Mouse (Mus musculus) embryo, embryonic 10 days (tissue): ENCODE measurements around the gene Glcci1.

Experiments
- DNase-seq: peaks from one replicate; pipeline ENCODE4 v3.0.0-alpha.2; 2015; ENCODE audit warnings: low spot score

Glcci1 gene

DNA sequence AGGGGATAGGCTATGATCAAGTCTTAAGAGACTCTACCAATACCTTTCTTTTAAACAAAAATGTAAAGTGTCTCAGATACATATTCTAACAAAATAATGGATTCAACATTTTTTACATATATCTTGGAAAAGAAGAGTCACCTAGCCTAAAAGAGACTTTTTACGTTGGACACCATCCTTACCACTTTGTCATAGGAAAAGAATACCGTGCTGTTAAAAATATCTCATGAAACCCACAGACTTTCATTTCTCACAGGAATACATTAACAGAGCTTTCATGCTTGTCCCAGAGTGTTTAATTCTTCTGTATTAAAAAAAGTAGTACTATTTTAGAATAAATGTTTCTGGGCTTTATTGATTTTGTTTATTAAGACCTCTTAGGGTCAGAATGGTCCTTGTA lies 41.8 kb downstream of the Glcci1 start:
- DNase-seq, result no peak

DNA sequence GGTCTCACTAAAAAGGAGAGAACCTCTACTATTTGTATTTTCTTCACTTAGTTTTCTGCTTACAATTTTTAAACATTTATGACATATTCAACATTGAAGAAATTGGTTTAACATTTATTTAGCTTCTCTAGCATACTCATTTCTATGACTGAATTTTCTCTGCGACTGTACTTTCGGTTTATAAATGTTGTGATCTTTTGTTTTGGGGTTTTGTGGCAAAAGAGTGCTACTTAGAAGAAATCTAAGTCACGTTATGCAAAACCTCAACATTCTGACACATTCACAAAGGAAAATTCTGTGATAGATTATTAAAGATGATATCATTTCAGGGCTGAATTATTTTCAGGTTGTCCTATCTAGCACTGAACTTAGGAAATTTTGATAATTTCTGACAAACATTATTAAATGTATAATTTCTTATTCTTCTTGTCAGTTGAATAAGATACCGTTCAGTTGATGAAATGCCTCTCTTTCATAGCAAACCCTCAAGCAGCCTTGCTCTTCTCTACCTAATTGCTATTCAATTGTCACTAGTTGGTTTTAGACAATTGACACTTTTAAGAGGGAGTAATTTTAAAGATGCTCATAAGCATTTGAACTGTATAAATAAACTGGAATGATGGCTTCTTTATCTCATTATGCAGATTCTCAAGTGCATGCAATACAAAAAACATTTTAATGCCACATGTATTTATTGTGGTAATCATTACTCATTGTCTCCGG lies 47.6 kb downstream of the Glcci1 start:
- DNase-seq, result no peak

DNA sequence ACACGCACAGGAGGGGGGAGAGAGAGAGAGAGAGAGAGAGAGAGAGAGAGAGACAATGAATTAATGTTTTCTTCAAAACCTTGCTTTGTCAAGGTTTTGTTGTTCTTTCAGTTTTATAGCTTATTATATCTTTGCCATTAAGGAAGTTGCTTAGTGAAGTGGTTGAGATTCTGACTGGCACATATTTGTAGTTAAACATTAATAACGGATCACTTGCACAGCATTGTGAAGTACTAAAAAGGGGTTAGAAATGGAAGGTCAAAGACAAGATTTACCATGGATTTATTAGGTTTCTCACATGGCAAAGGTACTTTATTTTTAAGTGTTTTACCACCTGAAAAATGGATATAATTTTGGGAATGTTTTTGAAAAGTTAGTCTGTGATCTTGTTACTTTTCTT lies 51.3 kb downstream of the Glcci1 start:
- DNase-seq, result no peak

DNA sequence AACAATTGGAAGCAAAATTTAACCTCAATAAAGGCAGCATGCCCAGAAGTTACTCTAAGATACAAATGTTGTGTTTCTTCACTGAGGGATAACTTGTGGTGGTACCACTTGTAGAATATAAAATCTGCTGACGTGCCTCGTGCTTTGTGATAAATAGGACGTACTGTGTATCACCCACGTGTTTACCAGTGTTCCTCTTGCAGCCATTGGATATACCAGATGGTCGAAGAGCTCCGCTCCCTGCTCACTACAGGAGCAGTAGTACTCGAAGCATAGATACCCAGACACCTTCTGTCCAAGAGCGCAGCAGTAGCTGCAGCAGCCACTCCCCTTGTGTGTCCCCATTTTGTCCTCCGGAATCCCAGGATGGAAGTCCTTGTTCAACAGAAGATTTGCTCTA lies 73.0 kb downstream of the Glcci1 start:
- no peak for DNase-seq

DNA sequence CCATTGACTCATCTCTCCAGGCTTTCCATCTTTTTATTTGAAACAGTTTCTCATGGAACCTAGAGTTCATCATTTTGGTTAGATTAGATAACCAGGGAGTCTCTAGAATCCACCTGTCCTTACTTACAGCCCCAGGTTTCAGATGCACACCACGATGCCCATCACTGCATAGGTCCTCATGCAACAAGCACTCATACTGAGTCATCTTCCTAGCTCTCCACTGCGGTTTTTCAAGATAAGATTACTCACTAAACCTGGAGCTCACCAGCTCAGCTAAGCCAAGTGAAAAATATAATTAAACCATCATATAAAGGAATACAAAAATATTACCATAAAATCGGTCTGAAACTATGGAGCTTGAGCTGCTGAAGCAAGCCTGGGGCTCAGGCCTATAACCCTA lies 74.5 kb downstream of the Glcci1 start:
- DNase-seq, result no peak

DNA sequence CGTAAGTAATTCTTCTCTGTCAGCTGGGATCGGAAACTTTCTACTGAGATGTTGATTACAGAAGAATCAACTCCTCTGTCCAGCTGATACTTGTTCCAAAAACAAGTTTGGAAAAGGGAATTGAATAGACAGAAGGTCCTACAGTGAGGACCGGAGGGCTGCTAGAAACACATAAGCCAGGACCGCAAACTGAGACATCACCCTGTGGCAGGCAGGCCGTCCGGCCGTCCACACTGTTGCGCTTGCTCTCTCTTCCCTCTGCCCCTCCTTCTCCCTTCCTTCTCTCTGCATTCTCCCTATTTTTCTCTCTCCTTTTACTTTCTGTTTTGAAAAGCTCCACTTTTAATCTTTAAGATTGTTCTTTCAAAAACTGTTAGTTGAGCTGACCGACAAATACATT lies 82.3 kb downstream of the Glcci1 start:
- no peak for DNase-seq

DNA sequence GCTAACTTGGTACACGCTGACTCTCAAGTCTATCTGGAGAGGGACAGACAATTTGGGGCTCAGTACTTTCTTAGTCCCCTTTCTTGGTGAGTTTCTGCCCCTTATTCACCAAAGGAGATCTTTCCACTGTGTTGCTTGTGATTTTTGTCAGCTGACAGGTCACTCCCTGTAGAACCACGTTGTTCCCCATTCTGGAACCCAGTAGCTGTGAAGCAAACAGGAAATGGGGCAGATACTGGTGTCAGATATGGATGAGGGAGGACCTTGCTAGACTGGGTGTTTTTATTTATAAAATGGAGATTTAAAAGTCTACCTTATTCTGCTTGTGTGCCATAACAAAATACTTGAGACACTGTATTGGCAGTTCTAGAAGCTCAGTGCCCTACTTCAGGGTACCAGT lies 108.0 kb downstream of the Glcci1 start:
- DNase-seq, result no peak

DNA sequence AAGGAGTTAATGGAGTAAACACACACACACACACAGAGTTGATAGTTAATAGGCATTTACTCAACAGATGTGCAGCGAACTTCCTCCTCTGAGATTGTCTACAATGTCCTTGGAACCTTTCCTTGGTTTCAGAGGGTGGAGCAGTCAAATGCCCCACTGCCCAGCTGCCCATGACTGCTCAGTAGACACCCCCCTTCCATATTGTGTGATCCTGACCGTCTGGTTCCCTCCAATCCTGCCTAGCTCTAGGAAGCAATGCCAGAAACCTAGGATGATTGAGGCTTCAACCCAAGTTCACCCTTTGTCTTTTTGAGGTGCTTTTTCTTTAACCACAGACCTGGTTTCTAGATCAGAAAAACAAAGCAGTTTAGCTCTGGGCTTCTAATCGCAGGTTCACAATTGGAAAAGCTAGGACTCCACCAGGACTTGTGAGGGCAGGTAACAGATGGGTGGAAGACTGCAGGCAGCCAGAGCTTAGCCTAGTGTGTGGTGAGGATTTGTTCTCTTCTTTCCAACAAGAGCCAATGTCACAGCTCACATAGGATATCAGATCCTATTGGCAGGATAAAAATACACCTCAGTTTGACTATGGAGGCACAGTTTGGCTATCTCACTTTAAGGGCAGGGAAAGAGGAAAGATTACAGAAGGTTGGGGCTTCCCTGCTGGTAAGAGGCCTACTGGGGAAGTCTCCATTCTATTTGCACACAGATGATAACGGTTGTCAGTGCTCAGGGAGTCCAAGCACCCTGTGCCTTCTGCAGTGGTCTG lies 110.4 kb downstream of the Glcci1 start:
- no peak for DNase-seq

DNA sequence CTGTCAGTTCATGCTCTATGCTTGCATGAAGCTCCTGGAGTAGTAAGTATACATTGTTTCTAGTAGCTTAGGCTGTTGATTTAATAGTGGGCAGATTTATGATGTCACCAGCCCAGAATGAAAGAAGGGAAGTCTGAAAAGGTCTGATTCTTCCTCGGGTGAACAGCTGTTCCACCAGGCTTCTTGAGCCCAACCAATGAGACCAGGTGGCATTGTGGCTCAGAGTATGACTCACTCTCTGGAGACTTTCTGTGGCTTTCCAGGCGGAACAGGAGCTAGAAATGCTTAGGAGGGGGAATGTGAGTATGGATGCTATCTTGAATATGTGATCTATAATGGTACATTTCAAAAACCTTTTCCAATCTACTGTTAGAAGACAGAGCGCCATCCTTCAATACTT lies 113.6 kb downstream of the Glcci1 start:
- no peak for DNase-seq

DNA sequence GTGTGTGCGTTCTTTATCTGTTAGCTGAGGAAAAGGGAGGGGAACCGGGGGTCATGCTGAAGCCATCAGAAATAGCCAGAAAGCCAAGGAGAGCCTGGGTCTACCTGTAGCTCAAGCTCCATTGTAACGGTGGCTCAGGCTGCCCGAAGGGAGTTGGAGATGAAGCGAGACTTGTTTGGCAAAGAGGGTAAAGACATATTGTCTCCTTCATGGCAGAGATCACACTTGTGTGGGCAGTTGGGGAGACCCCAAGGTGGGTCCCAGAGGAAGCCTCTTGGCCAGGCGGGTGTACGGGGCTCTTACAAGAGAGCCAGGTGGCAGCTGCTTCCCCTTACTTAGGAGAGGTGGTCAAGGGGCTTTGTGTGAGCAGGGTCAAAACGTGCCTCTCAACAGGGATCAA lies 118.8 kb downstream of the Glcci1 start:
- DNase-seq, result no peak

DNA sequence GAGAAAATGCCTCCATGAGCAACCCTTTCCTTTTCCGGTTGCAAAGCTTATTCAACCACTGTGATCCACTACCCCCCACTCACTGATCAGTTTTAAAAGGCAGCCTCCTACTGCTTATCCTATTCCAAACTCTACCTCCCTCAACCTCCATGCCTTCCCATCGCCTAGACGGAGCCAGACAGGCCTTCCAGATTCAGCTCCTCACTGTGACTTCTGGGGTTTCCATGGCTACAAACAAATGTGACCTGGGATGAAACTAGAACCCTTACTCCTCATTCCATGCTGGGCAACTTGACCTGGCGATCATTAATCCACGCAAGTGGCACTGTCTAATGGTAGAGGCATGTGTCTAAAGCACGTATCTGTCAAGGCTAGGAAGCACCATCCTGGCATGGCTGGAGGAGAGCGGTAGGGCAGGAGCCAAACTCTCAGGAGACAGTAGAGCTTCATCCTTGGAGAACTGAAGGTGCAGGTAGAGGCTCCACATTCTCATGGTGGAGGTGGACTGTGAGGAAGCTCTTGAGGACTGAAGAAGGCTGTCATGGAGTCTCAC lies 119.4 kb downstream of the Glcci1 start:
- no peak for DNase-seq

DNA sequence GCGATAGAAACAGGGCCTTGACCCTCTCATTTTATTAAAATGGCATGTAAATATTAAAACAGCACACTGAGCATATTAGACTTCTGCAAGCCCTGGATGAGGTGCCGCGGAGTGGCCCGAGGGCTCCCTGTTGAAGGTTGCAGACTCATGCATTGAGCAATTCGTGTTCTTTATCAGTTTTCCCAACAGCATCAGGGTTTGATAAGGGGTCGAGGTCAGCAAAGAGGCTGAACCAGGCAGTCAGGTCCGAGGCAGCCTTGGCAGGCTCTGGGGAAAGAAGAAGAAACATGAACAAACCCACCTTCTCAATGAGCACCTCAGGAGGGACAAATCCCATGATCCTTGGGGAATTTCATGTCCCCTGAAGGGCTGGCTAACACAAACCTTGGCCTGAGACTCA lies 121.1 kb downstream of the Glcci1 start:
- no peak for DNase-seq

DNA sequence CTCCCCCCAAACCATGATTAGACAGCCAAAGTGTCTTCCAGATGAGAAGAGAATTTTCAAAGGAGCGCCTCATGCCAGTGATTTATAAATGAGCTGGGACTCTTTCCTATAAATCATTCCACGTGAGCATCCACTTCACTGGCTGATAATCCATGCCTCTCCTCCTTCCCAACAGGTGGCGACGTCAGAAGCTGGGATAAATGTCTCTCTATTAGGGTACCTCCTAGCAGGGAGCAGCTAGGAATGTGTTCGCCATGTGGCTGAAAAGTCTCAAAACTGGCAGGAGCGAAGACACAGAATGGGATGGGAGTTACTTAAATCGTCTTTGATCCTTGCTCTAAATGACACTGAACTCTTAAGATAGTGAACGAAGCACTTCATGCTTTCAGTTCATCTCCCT lies 122.0 kb downstream of the Glcci1 start:
- no peak for DNase-seq

DNA sequence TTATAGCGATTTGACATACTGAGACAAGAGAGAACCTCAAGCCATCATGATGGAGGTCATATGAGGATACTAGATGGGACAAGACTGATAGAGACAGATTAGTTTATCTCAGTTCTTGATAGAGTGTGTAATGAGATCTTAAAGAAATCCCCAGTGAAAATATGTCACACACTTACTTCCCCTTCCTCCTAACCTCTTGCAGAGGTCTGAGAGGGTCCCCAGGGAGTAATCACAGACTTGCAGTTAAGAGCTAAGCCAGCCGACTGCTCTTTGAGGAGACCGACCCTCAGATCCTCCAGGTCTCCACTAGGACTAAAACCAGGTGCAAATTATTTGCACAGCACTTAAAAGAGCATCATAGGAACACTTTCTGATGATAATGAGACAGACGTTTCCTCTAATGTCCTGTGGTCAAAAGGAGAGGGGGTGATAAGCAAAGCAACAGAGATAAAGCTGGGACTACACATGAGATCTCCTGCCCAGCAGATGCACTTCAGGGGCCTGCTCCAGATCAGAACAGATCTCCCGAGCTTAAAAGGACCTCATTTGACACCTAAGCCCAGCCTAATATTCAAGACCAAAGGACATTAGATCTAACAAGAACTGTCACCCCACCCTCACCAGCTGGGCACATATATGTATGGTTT lies 122.7 kb downstream of the Glcci1 start:
- DNase-seq, result no peak

DNA sequence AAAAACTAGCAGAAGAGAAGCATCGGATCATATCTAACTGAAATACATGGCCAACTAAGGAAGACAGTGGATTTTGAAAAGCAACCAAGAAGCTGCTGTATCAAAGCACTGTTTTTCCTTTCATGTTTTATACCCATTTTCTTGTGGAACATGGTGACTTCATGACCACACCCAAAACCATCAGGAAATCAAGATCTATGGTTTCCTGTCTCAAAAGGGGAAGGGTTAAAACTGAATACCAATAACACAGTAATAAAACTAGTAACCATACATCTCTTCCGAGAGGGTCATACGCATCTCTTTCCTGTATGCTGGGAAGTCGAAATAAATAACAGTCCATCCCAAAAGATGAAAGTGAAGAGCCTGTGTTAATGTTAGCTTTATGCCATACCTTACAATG lies 123.3 kb downstream of the Glcci1 start:
- DNase-seq, result no peak

DNA sequence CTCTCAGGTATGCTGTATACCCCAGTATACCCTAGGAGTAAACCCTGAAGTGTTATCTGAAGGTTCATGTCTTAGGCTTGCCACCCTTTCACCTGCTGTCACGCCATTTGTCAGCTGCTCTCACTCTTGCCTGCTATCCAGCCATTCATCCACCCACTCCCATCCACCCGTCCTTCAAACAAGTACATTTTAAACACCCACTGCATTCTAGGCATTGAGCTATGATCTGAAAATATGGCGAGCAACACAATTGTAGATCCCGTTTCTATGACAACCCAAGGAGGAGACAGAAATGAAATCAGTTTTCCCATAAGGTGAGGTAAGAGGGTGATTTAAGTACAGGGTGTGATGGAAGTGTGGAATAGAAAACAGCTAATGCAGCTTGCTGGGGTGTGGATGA lies 128.7 kb downstream of the Glcci1 start:
- no peak for DNase-seq

DNA sequence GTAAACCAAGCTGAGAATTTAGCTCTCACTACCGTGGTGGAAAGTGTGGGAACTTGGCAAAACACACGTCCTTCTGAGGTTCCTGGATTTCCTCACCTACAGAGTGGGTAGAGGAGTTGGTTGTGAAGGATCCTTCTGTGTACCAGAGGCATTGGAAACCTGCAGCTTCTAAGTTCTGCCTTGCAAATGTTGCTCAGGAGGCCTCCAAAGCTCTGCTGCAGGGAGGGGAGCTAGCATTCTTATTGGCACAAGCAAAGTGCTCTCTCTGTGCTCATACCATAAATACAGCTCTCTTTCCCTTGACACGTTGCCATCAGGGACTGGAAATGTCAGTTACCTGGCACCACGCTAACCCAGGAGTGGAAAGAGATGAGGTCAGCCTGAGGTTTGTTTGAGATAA lies 129.5 kb downstream of the Glcci1 start:
- no peak for DNase-seq

DNA sequence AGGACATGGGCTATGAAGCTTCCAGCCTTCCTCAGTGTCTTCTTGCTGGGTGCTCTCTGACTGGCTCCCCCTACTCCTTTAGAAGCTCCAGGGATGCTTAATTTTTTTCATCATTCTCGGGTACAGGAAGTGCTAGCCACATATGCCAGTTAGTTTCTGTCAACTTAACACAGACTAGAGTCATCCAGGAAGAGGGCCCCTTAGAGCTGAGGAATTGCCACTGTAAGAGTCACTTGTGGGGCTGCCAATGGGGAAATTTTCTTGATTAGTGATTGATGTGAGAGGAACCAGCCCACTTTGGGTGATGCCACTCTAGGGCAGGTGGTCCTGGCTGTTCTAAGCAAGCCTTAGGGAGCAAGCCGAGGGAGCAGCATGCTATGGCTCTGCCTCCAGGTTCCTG lies 130.1 kb downstream of the Glcci1 start:
- no peak for DNase-seq

DNA sequence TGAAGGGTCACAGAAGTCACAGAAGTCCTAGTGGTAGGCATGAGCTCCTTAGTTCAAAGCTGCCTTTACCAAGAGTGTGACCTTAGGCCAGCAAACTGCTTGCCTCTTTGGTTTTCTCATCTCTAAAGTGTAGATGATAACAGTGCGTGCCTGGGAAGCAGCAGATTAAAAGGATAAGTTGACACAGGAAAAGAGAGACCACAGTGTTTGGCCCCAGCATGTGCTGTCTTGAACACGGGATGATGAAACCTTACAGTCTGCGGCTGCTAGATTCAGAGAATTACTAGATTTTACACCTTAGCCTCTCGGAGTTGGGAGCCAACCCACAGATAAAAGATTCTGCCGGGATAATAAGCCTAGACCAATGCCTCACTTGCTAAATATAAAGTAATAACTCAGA lies 131.5 kb downstream of the Glcci1 start:
- no peak for DNase-seq

DNA sequence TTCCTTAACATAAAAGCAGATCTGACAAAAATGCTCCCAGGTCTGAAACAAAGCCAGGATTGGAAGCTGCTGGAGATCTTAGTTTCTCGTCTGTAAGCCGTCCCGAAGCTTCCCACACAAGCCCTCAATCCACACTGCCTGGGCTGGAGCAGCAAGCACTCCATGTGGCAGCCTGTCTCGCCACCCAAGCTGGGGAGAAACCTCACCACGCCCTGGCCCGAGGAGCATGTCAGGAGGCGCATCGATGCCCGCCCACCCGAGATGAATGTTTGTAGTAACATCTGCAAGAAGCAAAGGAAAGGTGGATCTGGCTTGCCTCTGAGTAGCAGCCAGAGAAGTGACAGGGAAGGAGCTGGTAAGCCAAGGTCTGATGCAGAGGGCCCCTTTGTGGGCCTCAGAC lies 135.3 kb downstream of the Glcci1 start:
- DNase-seq, result no peak

DNA sequence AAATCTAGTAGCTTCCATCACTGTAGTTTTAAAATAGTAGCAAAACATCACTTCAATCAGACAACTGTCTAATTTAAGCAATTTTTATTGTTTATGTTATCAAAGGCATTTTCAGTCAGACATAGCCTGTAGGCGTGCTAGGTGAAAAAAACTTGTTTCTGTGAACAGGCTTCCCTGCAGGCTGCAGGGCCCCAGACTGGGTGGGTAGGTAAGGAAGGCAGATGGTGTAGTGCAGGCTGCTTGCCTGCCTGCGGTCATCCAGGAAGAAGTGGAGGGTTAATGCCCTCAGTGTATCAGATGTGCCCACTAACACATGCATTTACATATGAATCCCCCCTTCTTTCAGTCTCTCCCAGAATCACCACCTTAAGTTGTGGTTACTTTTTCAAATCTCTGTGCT lies 136.3 kb downstream of the Glcci1 start:
- DNase-seq, result no peak
